Mouse (Mus musculus) brain, embryonic 14.5 days (tissue): ENCODE measurements at regions not wholly inside any gene's neighbourhood (a gene's known extent, or its start where the extent isn't known, plus 50 kb on each side); places are given as distances from the start of the nearest gene placed in this dataset.

ENCODE experiments used
- CTCF ChIP-seq: fragments of 200-500 bp; IDR thresholded peaks from 2 replicates; pipeline ENCODE4 v1.5.1; 2012; ENCODE audit warnings: inconsistent platforms, mild to moderate bottlenecking, moderate library complexity, borderline replicate concordance; ENCODE audit not compliant: insufficient read depth, insufficient read length; ENCODE audit errors: extremely low read depth
- POLR2A ChIP-seq: fragments of 200-500 bp; IDR thresholded peaks from 2 replicates; pipeline ENCODE4 v1.6.1; 2012; ENCODE audit warnings: mild to moderate bottlenecking, inconsistent platforms, borderline replicate concordance; ENCODE audit not compliant: poor library complexity, insufficient read depth, insufficient read length, severe bottlenecking; ENCODE audit errors: extremely low read depth

- TF ChIP-seq POLR2A (no peak), CTCF (no peak)
Measured at GRCm38 (mm10) chr6:94999562-94999961, 117.5 kb upstream of the Kbtbd8 start.
